Mouse (Mus musculus) gastrocnemius, adult 2 months (tissue): ENCODE results near the gene Cdh12. TPM values are rescaled to one million over a fixed set of nuclear protein-coding genes. Genes with fewer than 3 reads are reported as not detected.
"Not testable (repeated sequence)": the region's sequence is repeated elsewhere in the genome, so short reads cannot be mapped to it uniquely, and the experiment has no call there.

Source experiments
- DNase-seq: peaks from one replicate; pipeline ENCODE4 v3.0.0; 2022
- H3K27ac ChIP-seq: fragments of 200-600 bp; 2 replicates; pipeline ENCODE4 v1.8.1; 2022; ENCODE audit warnings: mild to moderate bottlenecking
- H3K4me3 ChIP-seq: fragments of 200-600 bp; 2 replicates; pipeline ENCODE4 v1.8.1; 2022; ENCODE audit warnings: mild to moderate bottlenecking, moderate library complexity
- CTCF ChIP-seq: fragments of 200-600 bp; IDR thresholded peaks from 2 replicates; pipeline ENCODE4 v1.8.1; 2022; ENCODE audit warnings: antibody characterized with exemption, mild to moderate bottlenecking, moderate library complexity
- intact Hi-C: fragments of 180-260 bp; cut with DNase I; formaldehyde crosslinking; loops from one replicate; pipeline ENCODE4 v1.15.1; 2025
- long read RNA-seq, 2 experiments: library from polyadenylated mRNA; stranded (forward); transcript quantifications; one replicate each; pipeline ENCODE4 v2.0.0; 2021
- total RNA-seq, 2 experiments: library from RNA; stranded (reverse); gene quantifications; 2 replicates each; pipeline ENCODE4 v1.2.3; 2021

The Cdh12 gene
- total RNA-seq = not detected
- long read RNA-seq, experiment 1 = 0 reads
- long read RNA-seq, experiment 2 = 0 reads

DNA sequence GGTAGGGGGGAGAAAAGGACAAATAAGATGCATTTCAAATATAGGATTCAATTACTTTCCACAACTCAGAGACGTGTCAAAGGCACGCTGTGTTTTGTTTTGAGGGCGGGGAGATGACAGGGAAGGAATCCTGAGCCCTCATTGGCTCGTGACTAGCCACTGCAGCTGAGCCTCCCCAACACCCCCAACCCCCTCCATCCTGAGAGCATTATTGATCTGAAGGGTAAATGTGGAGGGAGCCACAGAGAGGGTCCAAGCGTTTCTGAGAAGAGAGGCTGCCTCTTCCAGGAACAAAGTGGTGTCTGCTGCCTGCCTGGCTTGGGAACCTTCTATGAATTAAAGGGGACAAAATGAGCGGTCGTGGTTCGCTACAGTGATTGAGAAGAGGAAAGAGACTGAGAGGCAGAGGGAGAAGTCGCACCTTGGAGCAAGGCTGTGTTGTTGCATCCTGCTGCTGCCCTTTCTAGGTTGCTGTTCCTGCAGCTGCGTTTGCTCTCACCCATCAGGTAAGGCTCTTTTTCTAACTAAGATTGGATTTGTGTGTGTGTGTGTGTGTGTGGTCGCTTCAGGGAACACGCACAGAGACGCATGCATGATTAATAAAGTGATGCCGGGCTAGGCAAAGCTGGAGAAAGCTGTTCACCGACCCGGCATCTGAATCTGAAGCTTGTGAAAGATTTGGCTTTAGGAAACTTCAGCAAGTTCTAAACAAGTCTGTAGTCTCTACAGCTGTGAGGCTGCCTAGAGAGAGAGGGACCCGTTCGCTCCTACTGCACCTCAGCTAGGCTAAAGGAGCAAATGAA lies at the start of gene Cdh12:
Gene Cdh12, plus strand, starts transcription at position 405 of the 803 bp plus-strand sequence.
- no peak for TF ChIP-seq CTCF
- Histone ChIP-seq H3K4me3 (no peak within 1 kb of the TSS), H3K27ac (no peak within 1 kb of the TSS)
- no peak for DNase-seq
- intact Hi-C loops = no loop called here

DNA sequence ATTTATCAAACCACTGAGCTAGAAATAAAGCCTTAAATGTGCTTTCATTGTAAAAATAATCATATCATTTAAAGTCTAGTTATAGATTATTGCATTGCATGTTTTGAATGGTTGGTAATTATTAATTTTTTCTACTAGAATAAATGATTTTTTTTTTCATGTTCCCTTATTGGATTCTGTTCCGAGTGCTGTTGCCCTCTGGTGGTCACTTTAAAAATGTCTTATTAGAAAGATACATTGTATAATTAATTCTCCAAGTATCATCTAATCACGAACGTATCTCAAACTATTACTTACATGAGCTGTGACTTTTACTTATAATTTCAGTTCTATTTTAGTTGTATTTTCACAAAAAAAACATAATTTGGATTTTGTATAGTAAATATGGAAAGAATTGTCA lies 45.5 kb upstream of the Cdh12 start:
- intact Hi-C loops = no loop called here
- DNase-seq = no peak
- peak; percentile 46 for TF ChIP-seq CTCF
- Histone ChIP-seq H3K27ac (no peak overlapping the region), H3K4me3 (no peak overlapping the region)

DNA sequence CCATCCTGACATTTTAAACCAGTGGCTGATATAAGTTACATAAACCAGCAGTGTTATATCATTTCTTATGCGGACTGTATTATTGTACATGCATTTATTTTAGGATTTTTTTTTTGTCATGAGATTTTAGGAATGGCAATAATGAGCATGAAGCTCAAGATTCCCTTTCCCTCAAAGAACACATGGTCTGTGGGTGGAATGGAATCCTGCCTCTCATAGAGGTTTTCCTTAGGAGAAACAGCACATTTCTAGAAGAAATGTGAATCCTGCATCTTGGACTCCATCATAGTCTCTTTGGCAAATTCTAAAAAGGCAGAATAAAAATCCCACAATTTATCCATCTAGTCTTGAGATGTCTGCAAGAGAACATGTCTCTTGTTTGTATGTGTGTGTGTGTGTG lies 35.7 kb upstream of the Cdh12 start:
- intact Hi-C loops = no loop called here
- DNase-seq = no peak
- no peak overlapping the region for H3K27ac ChIP-seq
- H3K4me3 ChIP-seq = no peak overlapping the region
- no peak for TF ChIP-seq CTCF

DNA sequence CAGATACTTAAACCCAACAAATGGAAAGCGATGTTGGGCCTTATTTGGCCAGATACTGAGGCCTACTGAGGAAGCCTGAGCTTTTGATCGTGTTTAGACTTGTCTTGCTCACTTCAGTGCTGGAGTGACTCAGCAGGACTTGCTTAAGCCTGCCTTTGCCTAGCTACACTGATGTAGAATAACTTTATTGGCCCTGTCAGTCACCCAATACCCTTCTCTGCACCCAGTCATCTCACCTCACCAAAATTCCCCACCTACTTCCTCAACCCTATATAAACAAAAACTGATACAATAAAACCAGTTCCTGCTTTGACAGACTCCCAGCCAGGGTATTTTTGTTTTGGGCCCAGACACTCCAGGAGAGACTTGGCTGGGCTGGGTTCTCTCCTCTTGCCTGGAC lies 12.7 kb upstream of the Cdh12 start:
- intact Hi-C loops = no loop called here
- Histone ChIP-seq H3K27ac (no peak overlapping the region), H3K4me3 (no peak overlapping the region)
- DNase-seq = no peak
- TF ChIP-seq CTCF = no peak

DNA sequence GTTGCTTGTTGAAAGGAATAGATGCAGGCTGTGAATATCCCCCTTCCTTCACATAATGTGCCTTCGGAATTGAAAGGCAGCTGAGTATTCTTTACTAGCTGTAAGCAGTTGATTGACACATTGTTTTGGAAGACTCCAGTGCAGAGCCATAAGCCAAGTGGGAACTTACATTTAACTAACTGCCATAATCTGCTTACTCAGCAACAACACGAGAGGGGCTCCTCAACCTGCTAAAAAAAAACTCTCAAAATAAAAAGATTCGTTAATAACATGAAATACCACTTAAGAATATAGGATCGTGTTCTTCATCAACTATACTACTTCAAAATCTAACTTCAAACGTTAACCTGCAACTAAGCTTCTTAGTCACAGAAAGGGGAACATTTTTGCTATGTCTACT lies 1.5 kb downstream of the Cdh12 start:
- H3K4me3 ChIP-seq = no peak overlapping the region
- intact Hi-C loops = no loop called here
- no peak for DNase-seq
- no peak for TF ChIP-seq CTCF
- no peak overlapping the region for H3K27ac ChIP-seq

DNA sequence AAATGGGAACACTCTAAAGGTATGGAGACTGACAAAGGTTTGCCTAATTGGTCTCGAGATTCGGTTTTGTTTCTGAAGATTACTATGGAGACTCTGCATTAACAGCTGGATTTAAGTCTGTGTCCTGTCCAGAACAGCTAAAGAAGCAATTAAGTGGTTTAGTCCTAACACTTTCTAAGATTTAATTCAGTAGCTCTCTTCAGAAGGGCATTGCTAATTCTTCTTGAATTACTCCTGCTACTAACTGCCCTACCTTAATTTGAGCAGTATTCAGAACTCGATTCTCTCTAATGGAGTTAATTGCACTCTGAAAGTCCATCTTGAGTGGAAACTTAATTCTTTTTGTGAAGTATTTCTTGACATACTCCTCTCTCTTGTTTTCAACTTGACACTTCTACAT lies 9.4 kb downstream of the Cdh12 start:
- no peak for DNase-seq
- no peak for TF ChIP-seq CTCF
- Histone ChIP-seq H3K4me3 (no peak overlapping the region), H3K27ac (no peak overlapping the region)
- intact Hi-C loops = no loop called here

DNA sequence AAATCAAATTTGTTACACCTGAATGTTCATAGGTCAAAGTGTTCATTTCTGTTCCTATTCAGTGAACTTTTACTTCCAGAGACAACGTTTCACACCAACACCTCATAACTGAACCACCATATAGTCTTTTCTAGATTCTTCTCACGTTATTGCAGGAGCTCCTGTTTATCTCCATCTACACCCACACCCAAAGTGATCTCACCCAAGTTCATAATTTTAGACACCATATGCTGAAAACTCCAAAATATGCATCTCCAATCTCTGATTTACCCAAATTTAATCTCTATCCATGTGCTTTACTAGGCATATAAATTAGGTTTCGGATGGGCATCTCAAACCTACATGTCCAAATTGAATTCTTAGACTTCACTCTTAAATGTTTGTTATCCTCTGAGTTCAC lies 13.4 kb downstream of the Cdh12 start:
- no peak for DNase-seq
- TF ChIP-seq CTCF = no peak
- intact Hi-C loops = no loop called here
- no peak overlapping the region for H3K4me3 ChIP-seq
- no peak overlapping the region for H3K27ac ChIP-seq

DNA sequence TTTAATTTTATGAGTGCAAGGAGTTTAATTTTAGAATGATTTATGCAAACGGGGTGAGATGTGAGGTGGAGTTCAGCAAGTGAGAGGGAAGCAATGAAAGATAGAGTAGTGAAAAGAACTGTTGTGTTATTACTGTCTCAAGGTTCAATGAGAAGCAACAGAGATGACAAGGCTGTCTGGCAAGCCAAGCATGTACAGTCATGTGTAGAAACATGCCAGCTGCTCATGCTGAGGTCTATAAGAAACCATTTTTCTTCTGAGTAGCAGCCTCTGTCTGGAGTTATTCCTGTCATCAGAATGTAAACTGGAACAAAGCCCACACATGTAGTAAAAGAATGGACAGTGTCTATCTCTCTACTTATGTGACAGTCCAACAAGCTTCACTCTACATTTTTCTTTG lies 14.5 kb downstream of the Cdh12 start:
- no peak for TF ChIP-seq CTCF

DNA sequence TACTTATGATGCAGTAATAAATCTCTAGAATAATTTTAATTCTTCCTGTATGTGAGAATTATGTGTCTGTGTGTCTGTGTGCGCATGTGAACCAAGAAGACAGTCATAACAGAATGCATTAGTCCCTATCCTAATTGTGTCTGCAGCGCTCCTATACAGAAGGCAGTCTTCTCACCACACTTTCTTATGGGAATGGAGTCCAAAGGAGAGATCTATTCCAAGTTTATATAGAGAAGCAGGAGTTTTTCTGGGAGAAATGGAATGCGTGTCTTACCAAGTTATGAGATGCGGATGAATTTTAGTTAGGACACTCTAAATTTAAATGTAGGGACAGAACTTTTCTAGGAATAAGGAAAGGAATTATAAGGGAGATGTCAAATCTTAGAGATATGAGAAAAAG lies 101.9 kb downstream of the Cdh12 start:
- Histone ChIP-seq H3K4me3 (no peak overlapping the region), H3K27ac (no peak overlapping the region)
- no peak for DNase-seq
- intact Hi-C loops = no loop called here
- TF ChIP-seq CTCF = no peak

More for the DNA sequence above, 14.5 kb downstream of the Cdh12 start:
- DNase-seq = no peak
- Histone ChIP-seq H3K27ac (no peak overlapping the region), H3K4me3 (no peak overlapping the region)
- intact Hi-C loops = no loop called here

DNA sequence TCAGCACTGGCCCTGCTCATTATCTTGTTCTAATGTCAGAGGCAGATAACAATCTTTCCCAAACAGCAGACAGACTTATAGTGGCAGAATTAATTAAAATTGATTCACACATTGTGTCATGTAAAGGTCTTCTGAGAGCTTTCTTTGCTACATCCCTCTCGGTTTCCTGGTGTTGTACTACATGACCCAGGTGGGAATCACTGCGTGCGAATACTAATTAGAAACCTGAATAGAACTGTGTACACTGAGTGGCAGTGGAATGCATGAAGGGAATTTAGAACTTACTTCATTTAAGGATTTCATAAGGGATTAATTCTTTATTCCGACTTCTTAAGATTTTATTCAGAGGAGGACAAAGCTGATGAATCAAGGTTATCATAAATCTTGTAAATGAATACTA lies 121.9 kb downstream of the Cdh12 start:
- Histone ChIP-seq H3K27ac (no peak overlapping the region), H3K4me3 (no peak overlapping the region)
- no peak for DNase-seq
- TF ChIP-seq CTCF = no peak
- intact Hi-C loops = no loop called here

DNA sequence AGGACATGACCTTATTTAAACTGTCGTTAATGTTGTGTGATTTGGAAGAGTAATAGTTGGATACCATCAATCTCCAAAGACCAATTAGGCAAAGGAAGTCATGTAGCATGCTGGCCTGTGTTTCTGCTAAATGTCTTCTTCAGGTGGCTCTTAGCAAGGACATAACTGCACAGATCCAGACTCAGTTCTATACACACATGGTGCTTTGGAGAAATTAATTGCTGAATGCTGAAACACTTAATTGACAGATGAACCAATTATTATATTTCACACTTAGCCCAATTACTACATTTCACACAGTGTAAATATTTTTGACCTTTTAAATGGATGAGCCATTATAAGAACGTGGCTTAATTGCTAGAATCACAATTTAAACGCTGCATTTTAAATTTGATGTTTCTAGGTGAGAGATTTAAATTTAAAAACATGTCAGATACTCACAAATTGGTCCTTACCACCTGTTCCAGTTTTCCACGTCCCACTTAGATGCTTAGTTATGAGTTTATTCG lies 133.6 kb downstream of the Cdh12 start:
- Histone ChIP-seq H3K27ac (no peak overlapping the region), H3K4me3 (no peak overlapping the region)
- no peak for DNase-seq
- TF ChIP-seq CTCF = no peak
- intact Hi-C loops = no loop called here

DNA sequence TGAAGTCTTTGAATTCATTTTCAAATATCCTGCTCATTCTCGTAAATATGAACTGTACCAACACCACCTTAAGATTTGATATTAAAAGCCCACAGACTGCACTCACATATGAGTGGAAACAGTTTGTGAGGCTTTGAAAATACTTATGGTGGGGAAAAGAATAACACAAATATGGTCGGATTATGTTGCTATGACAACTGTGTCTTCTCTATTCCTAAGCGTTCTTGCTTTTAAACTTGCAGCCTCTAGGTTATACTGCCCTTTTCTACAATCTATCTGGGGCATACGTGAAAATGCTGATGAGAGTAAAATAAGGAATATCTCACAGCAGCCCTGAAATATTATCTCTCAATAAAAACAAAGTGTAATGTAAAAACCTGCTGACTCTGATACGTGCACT lies 142.5 kb downstream of the Cdh12 start:
- intact Hi-C loops = no loop called here
- TF ChIP-seq CTCF = no peak
- DNase-seq = no peak
- H3K4me3 ChIP-seq = no peak overlapping the region
- H3K27ac ChIP-seq = no peak overlapping the region

DNA sequence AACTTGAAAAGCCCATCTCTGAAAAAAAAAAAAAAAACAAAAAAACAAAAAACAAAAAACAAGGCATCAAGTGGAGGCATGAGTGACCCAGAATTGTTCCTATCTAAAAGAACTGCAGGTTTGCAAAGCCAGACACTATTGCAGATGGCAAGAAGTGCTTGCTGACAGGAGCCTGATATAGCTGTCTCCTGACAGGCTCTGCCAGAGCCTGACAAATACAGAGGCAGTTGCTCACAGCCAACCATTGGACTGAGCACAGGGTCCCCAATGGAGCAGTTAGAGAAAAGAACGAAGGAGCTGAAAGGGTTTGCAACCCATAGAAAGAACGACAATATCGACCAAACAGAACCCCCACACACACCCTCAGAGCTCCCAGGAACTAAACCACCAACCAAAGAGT lies 156.7 kb downstream of the Cdh12 start:
- H3K27ac ChIP-seq, H3K4me3 ChIP-seq, DNase-seq, intact Hi-C loops: not testable (repeated sequence)

DNA sequence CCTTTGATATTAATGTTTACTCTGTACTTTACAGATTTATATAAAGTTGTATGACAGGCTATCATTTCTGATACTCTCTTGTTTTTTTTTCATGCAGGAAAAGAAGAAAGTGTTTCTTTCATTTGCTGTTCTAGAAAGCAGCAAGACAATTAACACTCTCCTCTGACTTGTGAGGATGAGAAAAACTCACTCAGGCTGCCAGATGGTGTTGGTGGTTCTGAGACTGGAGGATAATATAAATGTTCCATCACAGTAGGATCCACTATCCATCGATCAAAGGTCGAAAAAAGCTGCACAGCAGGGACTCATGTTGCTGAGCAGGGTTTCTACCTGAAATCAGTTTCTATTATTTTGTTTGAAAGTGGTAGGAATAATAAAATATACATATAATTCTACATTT lies 185.5 kb downstream of the Cdh12 start:
- DNase-seq = no peak
- TF ChIP-seq CTCF = no peak

More for the DNA sequence above, 185.5 kb downstream of the Cdh12 start:
- intact Hi-C loops = no loop called here
- Histone ChIP-seq H3K27ac (no peak overlapping the region), H3K4me3 (no peak overlapping the region)
